Mouse (Mus musculus) testis, adult 10 weeks (tissue): Measurements from ENCODE around the gene Arhgef38. TPM values are rescaled to one million over a fixed set of nuclear protein-coding genes. Genes with fewer than 3 reads are reported as not detected.

ENCODE experiments used
- polyA plus RNA-seq: library from polyadenylated mRNA; stranded (reverse); fragments of 350-450 nt; fragmentation: Illumina TruSeq; extraction: RNeasy Lipid Tissue Mini Kit (QIAGEN cat#74804); gene quantifications from one replicate; pipeline ENCODE4 v1.2.3, GENCODE M21; 2014; ENCODE audit warnings: low read depth, low replicate concordance

Gene Arhgef38
- 0.07 TPM for polyA plus RNA-seq

DNA sequence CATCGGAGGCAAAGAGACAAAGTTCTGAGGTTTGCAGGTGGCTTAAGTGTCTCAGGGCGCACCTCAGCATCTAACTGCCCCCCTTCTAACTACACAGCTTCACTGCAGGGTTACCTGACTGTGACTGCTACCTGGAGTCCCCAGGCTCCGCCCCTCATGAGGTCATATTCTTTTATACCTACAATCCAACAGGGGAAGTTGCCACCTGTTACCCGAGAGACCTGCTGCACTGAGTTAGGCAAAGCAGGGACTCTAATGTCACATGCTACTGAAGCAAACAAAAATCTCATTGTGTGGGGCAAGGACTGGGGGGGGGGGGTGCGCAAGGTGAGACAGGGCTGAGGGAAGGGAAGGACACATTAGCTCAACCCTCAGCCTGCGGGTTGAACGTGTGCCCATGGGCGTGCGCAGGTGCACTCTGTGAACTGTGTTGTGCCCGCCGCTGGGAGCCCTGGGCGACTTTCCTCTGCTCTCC, at the start of gene Arhgef38:
Arhgef38 (minus strand) TSS at position 129 of the 475 bp plus-strand sequence.

DNA sequence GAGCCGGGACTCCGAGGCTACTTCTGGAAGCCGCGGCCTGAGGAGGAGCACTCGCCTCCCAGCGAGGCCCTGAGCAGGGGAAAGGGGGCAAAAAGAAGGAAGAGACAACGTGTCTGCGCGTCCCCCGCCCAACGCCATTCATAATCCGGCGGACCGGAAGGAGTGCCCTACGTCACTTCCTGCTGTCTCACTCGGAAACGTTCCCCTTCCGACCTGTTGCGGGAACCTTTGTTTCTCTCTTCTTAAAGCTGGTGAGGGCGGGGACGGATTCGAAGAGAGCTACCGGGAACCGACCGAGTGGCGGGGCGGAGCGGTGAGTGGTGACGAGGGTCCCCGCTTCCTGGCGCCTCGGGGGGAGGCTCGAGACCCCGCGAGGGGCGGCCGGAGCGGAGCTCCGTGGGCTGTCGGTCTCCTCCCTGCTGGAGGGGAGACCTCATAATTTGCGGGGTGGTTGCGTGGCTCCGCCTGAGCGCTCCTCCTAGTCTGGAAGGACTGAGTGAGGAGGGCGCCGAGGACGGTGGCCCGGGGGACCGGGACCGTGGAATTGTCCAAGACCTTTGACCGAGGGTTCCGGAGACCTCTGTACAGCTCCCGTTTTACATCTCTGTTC, 143.0 kb downstream of the Arhgef38 start, which contains the start of the genes Ints12 and Gstcd:
Ints12 (plus strand) TSS at position 177 of the 610 bp plus-strand sequence.
Gstcd (minus strand) TSS at position 370 of the 610 bp plus-strand sequence.

Other genes with a start within 250 kb of the Arhgef38 start
- gene Ints12, start 143.1 kb downstream of the Arhgef38 start, polyA plus RNA-seq, result 23.0 TPM
- 33.6 TPM for gene Gstcd, start 142.9 kb downstream of the Arhgef38 start, polyA plus RNA-seq
- gene Ppa2, start 75.2 kb upstream of the Arhgef38 start, polyA plus RNA-seq, result 249 TPM